Mouse (Mus musculus) left cerebral cortex, adult 9 months (tissue): ENCODE measurements around the gene Pet2.

Source experiments
- DNase-seq, 2 experiments: peaks; one replicate each; pipeline ENCODE4 v3.0.0; 2022; ENCODE audit warnings: low spot score in 2 of 2

Pet2 gene

DNA sequence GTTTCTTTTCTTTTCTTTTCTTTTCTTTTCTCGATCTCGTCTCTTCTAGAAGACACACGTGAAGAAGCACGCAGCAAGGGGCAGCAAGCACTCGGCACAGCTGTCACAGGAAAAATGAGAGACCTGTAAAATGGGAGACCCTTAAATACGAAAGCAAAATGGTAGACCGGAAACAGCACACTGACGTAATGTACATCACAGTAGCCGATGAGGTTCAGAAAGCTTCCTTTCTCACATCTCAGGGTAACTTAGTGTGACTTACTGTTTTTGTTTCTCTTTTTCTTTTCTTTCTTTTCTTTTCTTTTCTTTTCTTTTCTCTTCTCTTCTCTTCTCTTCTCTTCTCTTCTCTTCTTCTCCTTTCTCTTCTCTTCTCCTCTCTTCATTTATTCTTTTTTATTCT is at the start of gene Pet2:
Pet2 (minus strand) TSS at position 101 of the 400 bp plus-strand sequence.
- no peak for DNase-seq
